Mouse (Mus musculus) liver, adult 2 months (tissue): ENCODE data around the gene Aldh1a2.

Source experiments
- CTCF ChIP-seq: fragments of 200-500 bp; IDR thresholded peaks from 2 replicates; pipeline ENCODE4 v1.5.1; 2011; ENCODE audit warnings: low read depth, low read length, control low read depth
- POLR2A ChIP-seq: fragments of 200-500 bp; IDR thresholded peaks from 2 replicates; pipeline ENCODE4 v1.6.1; 2011; ENCODE audit warnings: low read length, control low read depth; ENCODE audit not compliant: insufficient read depth; ENCODE audit errors: extremely low read depth

DNA sequence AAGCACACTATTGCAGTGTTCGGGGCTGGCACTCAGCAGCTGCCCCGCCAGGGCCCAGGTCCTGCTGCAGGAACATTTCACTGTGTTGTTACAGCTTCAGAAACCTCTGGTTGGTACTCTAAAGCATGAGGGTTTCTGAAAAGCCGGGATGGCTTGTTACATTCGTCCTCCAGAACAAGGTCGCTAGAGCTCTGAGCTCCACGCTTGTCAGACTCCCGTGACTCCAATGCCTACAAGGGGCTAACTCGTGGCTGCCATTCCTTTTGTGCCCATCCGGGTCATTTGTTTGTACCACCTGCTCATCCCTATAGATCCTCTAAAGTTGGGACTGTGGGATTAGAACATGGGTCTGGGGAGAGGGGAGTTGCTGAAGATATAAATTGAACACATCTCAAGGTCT is 70.8 kb downstream of the Aldh1a2 start:
- TF ChIP-seq POLR2A (no peak), CTCF (no peak)
